Comparison of ENCODE assay signal across 20 mouse cellular contexts in genomic region chr5:73044055-73044454, GRCm38 (mm10). TPM values are rescaled to one million over a fixed set of nuclear protein-coding genes. Genes with fewer than 3 reads are reported as not detected.
DNase-seq lines count a peak whose midpoint lies in the region; ATAC-seq and TF ChIP-seq lines count a peak whose summit lies in the region.
"Had no signal": no experiment of that assay in that cellular context is flagged by ENCODE, and none has a peak within 500 bp of the region (broad histone marks: within the 10 kb centered on the region; RNA-seq: fewer than 3 reads in every experiment).

No protein-coding gene starts in this region.

- H3K36me3 ChIP-seq in midbrain, postnatal 0 days (ENCODE audit: insufficient read depth, low read length): peaks cover 22% of the 10 kb centered on the region
- peaks cover 55% of the 10 kb centered on the region for H3K36me3 ChIP-seq in midbrain, embryonic 14.5 days (ENCODE audit: control insufficient read depth, insufficient read depth, low read length)
- peaks cover 14% of the 10 kb centered on the region for H3K36me3 ChIP-seq in splenic B cell, adult 2 months (ENCODE audit: control insufficient read depth, insufficient read depth, low read length, poor library complexity, severe bottlenecking)

- H3K4me2 ChIP-seq in midbrain, postnatal 0 days (ENCODE audit: low read depth, low read length, poor library complexity, severe bottlenecking): no peak overlapping the region
- no peak overlapping the region for H3K4me2 ChIP-seq in midbrain, embryonic 14.5 days (ENCODE audit: low read length)
- H3K4me2 ChIP-seq: forebrain, embryonic 13.5 days; heart, embryonic 12.5 days; kidney, embryonic 15.5 days; liver, embryonic 13.5 days; stomach, embryonic 15.5 days had no signal

- WGBS in midbrain, postnatal 0 days: 98% methylated on average over 2 of the region's 2 CpGs
- 99% methylated on average over 2 of the region's 2 CpGs for WGBS in midbrain, embryonic 14.5 days

- no peak overlapping the region for H3K27ac ChIP-seq in midbrain, postnatal 0 days (ENCODE audit: low read depth, low read length)
- H3K27ac ChIP-seq in midbrain, embryonic 14.5 days (replicated peaks; ENCODE audit: low read depth, low read length): no peak overlapping the region
- H3K27ac ChIP-seq: forebrain, embryonic 13.5 days; kidney, embryonic 15.5 days; liver, embryonic 13.5 days; stomach, embryonic 15.5 days had no signal

- no peaks in the 10 kb centered on the region for H3K9me3 ChIP-seq in midbrain, postnatal 0 days (ENCODE audit: low read length)
- no peaks in the 10 kb centered on the region for H3K9me3 ChIP-seq in midbrain, embryonic 14.5 days (ENCODE audit: control insufficient read depth, low read length)
- H3K9me3 ChIP-seq: kidney, embryonic 15.5 days; liver, embryonic 13.5 days; stomach, embryonic 15.5 days had no signal

- no peaks in the 10 kb centered on the region for H3K4me1 ChIP-seq in midbrain, postnatal 0 days (ENCODE audit: insufficient read depth, low read length)
- no peaks in the 10 kb centered on the region for H3K4me1 ChIP-seq in midbrain, embryonic 14.5 days (ENCODE audit: control insufficient read depth, insufficient read depth, low read length)
- H3K4me1 ChIP-seq: forebrain, embryonic 13.5 days; heart, embryonic 12.5 days; kidney, embryonic 15.5 days; liver, embryonic 13.5 days; megakaryocyte, embryonic 14.5 days; stomach, embryonic 15.5 days had no signal

- no peak for DNase-seq in midbrain, postnatal 0 days (ENCODE audit: low spot score)
- DNase-seq in midbrain, embryonic 14.5 days: no peak
- peak; percentile 17 for DNase-seq in adipocyte (ENCODE audit: low spot score)
- peak; percentile 17 for DNase-seq in splenic B cell, adult 2 months (ENCODE audit: low read depth, low spot score)
- DNase-seq in layer of hippocampus, postnatal 10 days (ENCODE audit: low spot score in 2 of 2): no peak
- no peak for DNase-seq in adrenal gland, adult 8-10 months
- DNase-seq: adrenal gland, adult 2 months; cerebellum, adult 11 months; cerebellum, postnatal 25 days; gastrocnemius, postnatal 25 days; liver, embryonic 13.5 days; spleen, adult 18-20 months; thymus, adult 2 months had no signal

- no peak overlapping the region for H3K9ac ChIP-seq in midbrain, postnatal 0 days (replicated peaks; ENCODE audit: low read length, poor library complexity, severe bottlenecking)
- H3K9ac ChIP-seq in midbrain, embryonic 14.5 days (replicated peaks; ENCODE audit: low read length): no peak overlapping the region
- H3K9ac ChIP-seq: forebrain, embryonic 13.5 days; heart, embryonic 12.5 days; kidney, embryonic 15.5 days; liver, embryonic 13.5 days; stomach, embryonic 15.5 days had no signal

- peak; percentile 49; the same call in 1 of the 2 replicates for ATAC-seq in midbrain, postnatal 0 days (ENCODE audit: low FRiP score)
- ATAC-seq in midbrain, embryonic 14.5 days (ENCODE audit: low FRiP score, low TSS enrichment): no peak
- peak; percentile 34 for ATAC-seq in CD4-positive, CD25-positive, alpha-beta regulatory T cell, adult 4 months
- ATAC-seq: forebrain, embryonic 13.5 days had no signal

- no peak for TF ChIP-seq CTCF in midbrain, postnatal 0 days (IDR thresholded peaks at IDR 0.05)

- no peak overlapping the region for H3K4me3 ChIP-seq in midbrain, postnatal 0 days (ENCODE audit: low read depth, low read length)
- H3K4me3 ChIP-seq in midbrain, embryonic 14.5 days (replicated peaks; ENCODE audit: low read depth, low read length): no peak overlapping the region
- H3K4me3 ChIP-seq: forebrain, embryonic 13.5 days; heart, embryonic 12.5 days; kidney, embryonic 15.5 days; liver, embryonic 13.5 days; megakaryocyte, embryonic 14.5 days; stomach, embryonic 15.5 days had no signal

- H3K27me3 ChIP-seq in midbrain, postnatal 0 days (ENCODE audit: insufficient read depth, low read length): no peaks in the 10 kb centered on the region
- H3K27me3 ChIP-seq in midbrain, embryonic 14.5 days (ENCODE audit: control insufficient read depth, insufficient read depth, low read length): no peaks in the 10 kb centered on the region
- H3K27me3 ChIP-seq in splenic B cell, adult 2 months (ENCODE audit: control insufficient read depth, insufficient read depth, low read length, poor library complexity, severe bottlenecking): no peaks in the 10 kb centered on the region
- H3K27me3 ChIP-seq: forebrain, embryonic 13.5 days; heart, embryonic 12.5 days; kidney, embryonic 15.5 days; liver, embryonic 13.5 days; megakaryocyte, embryonic 14.5 days; stomach, embryonic 15.5 days had no signal

RNA-seq across cellular contexts. Expression of gene Slc10a4, which starts 37.4 kb away (rescaled TPM):
- 17.0 and 19.9 TPM in 2 replicates for total RNA-seq in midbrain, postnatal 0 days (2014; rRNA removed)
- polyA plus RNA-seq in midbrain, postnatal 0 days (2015; fragmentation: Nextera tagmentation; extraction: Ambion mirVana): 24.4 and 32.6 TPM in 2 replicates
- polyA plus RNA-seq in midbrain, embryonic 14.5 days (2014; fragmentation: Nextera tagmentation; extraction: Ambion mirVana): 23.2 and 23.6 TPM in 2 replicates
- polyA plus RNA-seq in CD4-positive, CD25-positive, alpha-beta regulatory T cell, adult 4 months (2017; shearing (Covaris generic)): not detected
- 1 to 10 TPM; 5.8 to 7.3 TPM for total RNA-seq in layer of hippocampus, postnatal 10 days (2021)
- 10 to 100 TPM in 2 of 4 experiments, 1 to 10 TPM in 2; 7.7 to 13.1 (median 11.3) TPM for total RNA-seq in adrenal gland, adult 8-10 months (2022)
- total RNA-seq: gastrocnemius, postnatal 25 days; heart, postnatal 25 days had no signal

Comparison
In these comparisons a context has a peak if more than half of its experiments do, and no peak if none do; other contexts are left out.
1. DNase-seq: peak in adipocyte (single experiment) and splenic B cell, adult 2 months (single experiment); none in midbrain, postnatal 0 days (single experiment), midbrain, embryonic 14.5 days (single experiment), layer of hippocampus, postnatal 10 days (0 of 2) and adrenal gland, adult 8-10 months (single experiment).